Mouse (Mus musculus): ENCODE measurements around the gene Trim80.

- TF ChIP-seq CTCF (IDR thresholded peaks at IDR 0.05; ENCODE audit: low read depth, low read length) (no peak), POLR2A (IDR thresholded peaks at IDR 0.05; ENCODE audit: extremely low read depth, insufficient read depth, low read length) (no peak)
Measured at GRCm38 (mm10) chr11:115490441-115491355, 50.4 kb downstream of the Trim80 start.
